Mouse (Mus musculus) T-helper 1 cell (primary cell): ENCODE measurements around the gene Stra6.

Experiments used
- in situ Hi-C: fragments of 300-600 bp; cut with MboI, MseI; formaldehyde crosslinking; loops from one replicate; pipeline ENCODE4 v1.15.1; 2025; ENCODE audit warnings: high pct_unique_total_duplicates

The Stra6 gene

GRCm38 (mm10) chr9:58093776-58094175, 30.2 kb downstream of the Stra6 start:
- in situ Hi-C loops: no loop called here

- in situ Hi-C loops: no loop called here
Observed at GRCm38 (mm10) chr9:58095977-58096376, 32.4 kb downstream of the Stra6 start.

DNA sequence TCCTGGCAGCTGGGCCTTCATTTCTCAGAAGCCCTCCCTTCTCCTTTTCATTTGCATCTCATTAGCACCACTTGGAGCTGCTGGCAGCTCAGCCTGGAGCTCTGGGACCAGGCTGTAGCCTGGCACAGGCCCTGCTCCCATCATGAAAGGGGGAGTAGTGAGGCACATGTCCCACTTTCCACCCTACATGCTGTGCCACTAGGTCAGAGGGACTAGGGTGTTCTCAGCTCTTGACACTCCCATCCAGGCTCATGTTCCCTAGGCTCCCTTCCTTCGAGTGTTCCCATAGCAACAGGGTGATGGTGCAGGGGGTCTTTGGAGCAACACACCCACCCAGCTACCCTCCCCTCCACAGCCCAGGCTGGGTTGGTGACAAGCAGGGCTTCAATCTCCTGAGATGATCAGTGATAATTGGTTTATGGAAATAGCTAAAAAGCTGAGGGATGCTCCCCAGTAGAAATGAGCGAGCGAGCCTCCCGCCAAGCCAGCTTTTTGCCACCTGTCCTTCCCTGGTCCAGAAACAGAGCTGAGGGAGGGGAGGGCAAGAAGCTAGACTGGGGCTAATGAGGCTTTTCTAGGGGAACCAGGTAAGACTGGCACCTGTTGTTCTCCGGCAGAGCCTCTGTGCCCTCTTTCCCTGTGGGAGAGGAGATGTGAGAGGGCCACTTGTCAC, 33.2 kb downstream of the Stra6 start:
- in situ Hi-C loops: no loop called here

- in situ Hi-C loops: no loop called here
Observed at GRCm38 (mm10) chr9:58099836-58100565, 36.4 kb downstream of the Stra6 start.

DNA sequence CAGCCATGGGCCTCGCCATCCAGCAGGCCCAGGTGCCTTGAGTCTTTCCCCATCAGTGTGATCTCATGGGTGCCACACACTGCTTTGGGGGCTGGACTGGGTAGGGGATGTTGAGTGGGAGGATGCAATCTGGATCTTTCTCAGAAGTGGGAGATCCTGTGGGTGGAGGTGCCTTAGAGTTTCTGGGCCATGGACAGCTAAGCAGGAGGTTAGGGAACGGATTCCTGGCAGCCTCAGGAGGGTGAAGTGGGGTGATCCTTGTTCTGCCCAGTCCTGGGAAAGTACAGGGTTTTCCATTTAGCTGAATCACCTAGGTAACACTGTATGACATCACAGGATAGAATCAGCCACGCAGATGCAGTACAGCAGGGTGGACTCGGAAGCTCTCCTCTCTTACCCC, 38.4 kb downstream of the Stra6 start:
- in situ Hi-C loops: no loop called here

- in situ Hi-C loops: no loop called here
Observed at GRCm38 (mm10) chr9:58103647-58104046, 40.1 kb downstream of the Stra6 start.

GRCm38 (mm10) chr9:58105595-58106169, 42.1 kb downstream of the Stra6 start:
- in situ Hi-C loops: no loop called here

DNA sequence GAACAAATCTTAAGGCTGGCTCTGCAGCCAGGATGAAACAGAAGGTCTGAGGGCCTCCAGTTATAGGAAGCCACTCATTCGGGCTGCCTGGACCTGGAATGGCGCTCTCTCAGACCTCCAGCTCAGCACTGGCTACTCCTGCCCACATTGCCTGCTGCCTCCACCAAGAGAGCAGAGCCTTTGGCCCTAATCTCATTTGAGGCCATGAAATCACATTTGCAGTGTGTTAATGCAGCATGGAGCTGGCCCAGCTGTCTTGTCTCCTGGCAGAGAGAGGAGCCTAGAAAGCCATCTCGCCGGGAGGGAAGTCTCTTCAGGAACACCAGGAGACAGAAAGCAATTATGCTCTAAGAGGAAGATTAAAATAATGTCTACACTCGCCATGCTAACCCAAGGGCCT, 43.9 kb downstream of the Stra6 start:
- in situ Hi-C loops: no loop called here

DNA sequence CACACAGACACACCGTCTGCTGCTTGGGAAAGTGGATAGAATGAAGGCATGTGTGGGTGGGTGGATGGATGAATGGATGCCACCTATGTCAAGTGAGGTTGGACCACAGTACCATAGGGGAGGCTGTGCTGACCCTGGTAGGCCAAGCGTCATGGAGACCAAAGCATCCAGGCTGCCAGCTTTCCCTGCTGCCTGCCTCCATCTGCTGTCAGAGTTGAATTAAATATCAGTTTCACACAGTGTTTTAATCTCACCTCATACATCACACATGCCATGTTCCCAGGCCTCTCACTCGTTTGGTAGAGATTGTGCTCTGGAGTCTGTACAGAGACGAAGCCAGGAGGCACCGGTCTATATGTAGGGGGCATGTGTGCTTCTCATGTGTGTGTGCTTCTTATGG, 47.2 kb downstream of the Stra6 start:
- in situ Hi-C loops: no loop called here

GRCm38 (mm10) chr9:58111431-58111830, 47.8 kb downstream of the Stra6 start:
- in situ Hi-C loops: no loop called here

GRCm38 (mm10) chr9:58112321-58112751, 48.7 kb downstream of the Stra6 start:
- in situ Hi-C loops: no loop called here

GRCm38 (mm10) chr9:58112866-58113278, 49.3 kb downstream of the Stra6 start:
- in situ Hi-C loops: no loop called here

DNA sequence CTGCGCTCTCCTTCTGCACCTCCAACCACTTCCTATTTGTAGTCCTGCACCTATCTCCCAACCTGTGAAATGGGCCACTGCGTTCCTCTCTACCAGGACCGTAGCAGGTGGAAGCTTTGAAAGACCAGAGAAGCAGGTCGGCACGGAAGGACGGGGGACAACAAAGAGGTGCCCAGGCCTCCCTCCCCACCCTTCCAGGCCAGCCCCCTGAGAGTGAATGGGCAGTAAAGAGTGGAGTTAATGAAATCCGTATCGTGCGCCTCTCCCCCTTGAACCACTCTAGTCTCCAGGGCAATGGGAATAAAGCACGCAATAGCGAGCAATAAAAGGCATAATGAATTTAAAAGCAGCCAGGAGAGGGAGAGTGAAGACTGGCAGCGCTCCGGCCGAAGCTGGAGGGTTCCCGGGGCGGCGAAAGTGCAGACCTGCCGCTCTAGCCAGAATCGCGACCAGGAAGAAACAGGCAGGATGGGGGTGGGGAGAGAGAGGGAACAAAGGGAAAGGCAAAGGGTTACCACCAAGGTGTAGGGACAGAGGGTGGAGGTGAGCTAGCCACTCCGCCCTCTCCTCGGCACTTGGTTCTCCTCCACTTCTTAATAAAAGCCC, 49.8 kb downstream of the Stra6 start:
- in situ Hi-C loops: no loop called here

DNA sequence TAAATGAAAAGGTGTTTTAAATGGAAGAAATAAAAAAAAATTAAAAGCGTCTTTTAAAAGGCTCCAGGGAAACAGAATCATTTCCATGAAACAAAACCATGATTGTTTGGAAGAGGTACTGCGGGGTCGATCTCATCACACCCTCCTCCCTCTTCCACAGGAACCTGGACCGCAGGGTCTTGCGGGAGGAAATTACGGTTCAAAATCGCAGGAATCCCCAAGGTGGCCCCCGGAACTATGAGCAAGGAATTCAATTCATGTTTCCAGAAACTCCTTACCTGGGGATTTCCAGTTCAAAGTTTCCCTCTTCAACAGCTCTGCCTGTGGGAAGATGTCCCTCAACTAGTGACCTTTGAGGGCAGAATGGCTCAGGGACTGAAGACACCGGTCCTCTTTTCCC, 50.4 kb downstream of the Stra6 start:
- in situ Hi-C loops: no loop called here

GRCm38 (mm10) chr9:58115297-58115925, 51.8 kb downstream of the Stra6 start:
- in situ Hi-C loops: no loop called here

GRCm38 (mm10) chr9:58116024-58116651, 52.5 kb downstream of the Stra6 start:
- in situ Hi-C loops: no loop called here

GRCm38 (mm10) chr9:58118671-58119070, 55.1 kb downstream of the Stra6 start, which contains the start of gene Ccdc33:
Ccdc33 (minus strand) TSS chr9:58118823.
- in situ Hi-C loops: no loop called here

DNA sequence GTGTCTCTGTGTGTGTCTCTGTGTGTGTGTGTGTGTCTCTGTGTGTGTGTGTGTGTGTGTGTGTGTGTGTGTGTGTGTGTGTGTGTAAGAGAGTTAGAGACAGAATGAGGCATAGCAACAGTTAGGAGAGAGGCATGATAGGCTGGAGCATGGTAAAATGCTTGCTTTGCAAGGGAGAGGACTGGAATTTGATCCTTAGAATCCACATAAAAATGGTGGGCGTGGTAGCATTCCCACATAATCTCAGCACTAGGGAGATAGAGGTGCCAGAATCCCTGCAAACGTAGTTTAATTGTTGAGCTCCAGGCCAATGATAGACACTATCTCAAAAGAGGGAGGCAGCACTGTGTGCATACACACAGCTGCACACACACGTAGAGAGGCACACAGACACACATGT, 61.5 kb downstream of the Stra6 start:
- in situ Hi-C loops: loop anchor here (25.0 kb wide), 1 partner anchor 1613 kb away; no protein-coding TSS in a partner anchor

GRCm38 (mm10) chr9:58125811-58126210, 62.2 kb downstream of the Stra6 start:
- in situ Hi-C loops: loop anchor here (25.0 kb wide), 1 partner anchor 1614 kb away; no protein-coding TSS in a partner anchor

GRCm38 (mm10) chr9:58128926-58129413, 65.4 kb downstream of the Stra6 start:
- in situ Hi-C loops: loop anchor here (25.0 kb wide), 1 partner anchor 1617 kb away; no protein-coding TSS in a partner anchor

DNA sequence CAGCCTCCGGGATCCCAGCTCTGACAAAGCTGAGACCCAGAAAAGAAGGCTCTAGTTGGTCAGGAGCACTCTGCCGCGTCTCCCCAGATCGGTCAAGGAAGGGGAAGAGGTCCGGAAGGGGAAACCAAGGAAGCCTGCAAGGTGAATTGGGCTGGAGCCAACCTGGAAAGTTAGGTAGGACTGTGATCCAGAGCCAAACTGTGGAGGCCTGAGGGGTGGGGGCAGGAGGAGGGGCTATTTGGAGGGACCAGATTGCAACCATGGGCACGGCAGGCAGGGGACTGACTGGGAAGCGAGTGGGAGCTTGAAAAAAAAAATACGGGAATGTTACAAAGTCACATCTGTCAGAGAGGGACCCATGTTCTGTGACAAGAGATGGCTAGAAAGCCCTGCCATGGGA, 65.9 kb downstream of the Stra6 start:
- in situ Hi-C loops: loop anchor here (25.0 kb wide), 1 partner anchor 1617 kb away; no protein-coding TSS in a partner anchor
